ENCODE assay signal across 21 mouse cellular contexts in the genomic region with DNA sequence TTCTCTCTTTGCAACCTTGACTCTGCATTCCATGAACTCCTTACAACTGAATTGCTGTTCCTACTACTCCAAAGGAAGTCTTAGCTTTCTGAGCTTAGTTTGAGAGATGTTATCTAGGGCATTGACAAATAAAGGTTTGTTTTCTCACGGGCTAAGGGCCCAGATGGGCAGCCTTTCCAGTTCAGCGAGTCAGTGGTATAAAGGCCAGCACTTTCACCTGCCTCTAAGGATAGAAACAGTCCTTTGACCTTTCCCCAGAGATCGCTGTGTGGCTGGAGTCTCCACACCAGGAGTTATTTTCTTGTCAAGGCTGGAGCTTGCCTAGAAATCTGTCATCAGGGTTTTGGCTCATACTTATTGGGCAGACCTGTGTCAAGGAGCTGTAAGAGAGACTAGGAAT. TPM values are rescaled to one million over a fixed set of nuclear protein-coding genes. Genes with fewer than 3 reads are reported as not detected.
DNase-seq lines count a peak whose midpoint lies in the region; ATAC-seq and TF ChIP-seq lines count a peak whose summit lies in the region.
"Had no signal": no experiment of that assay in that cellular context is flagged by ENCODE, and none has a peak within 500 bp of the region (broad histone marks: within the 10 kb centered on the region; RNA-seq: fewer than 3 reads in every experiment).

No protein-coding gene starts in this region.

- no peak overlapping the region for H3K9ac ChIP-seq in kidney, embryonic 15.5 days
- H3K9ac ChIP-seq in lung, postnatal 0 days (replicated peaks; ENCODE audit: low read depth), result no peak overlapping the region
- H3K9ac ChIP-seq in hindbrain, embryonic 11.5 days (ENCODE audit: low read depth, low read length), result no peak overlapping the region
- H3K9ac ChIP-seq: hindbrain, embryonic 15.5 days; midbrain, embryonic 15.5 days had no signal

- no peaks in the 10 kb centered on the region for H3K27me3 ChIP-seq in kidney, embryonic 15.5 days
- H3K27me3 ChIP-seq in lung, postnatal 0 days (replicated peaks; ENCODE audit: insufficient read depth, low read length), result no peaks in the 10 kb centered on the region
- no peaks in the 10 kb centered on the region for H3K27me3 ChIP-seq in hindbrain, embryonic 11.5 days (ENCODE audit: control insufficient read depth, insufficient read depth, low read length)
- H3K27me3 ChIP-seq: hindbrain, embryonic 15.5 days; midbrain, embryonic 15.5 days had no signal

- no peak for TF ChIP-seq EP300 in lung, postnatal 0 days (IDR thresholded peaks at IDR 0.05)

- H3K4me1 ChIP-seq in kidney, embryonic 15.5 days, result peaks cover 34% of the 10 kb centered on the region
- H3K4me1 ChIP-seq in lung, postnatal 0 days (ENCODE audit: insufficient read depth, low read depth, low read length), result peaks cover 4% of the 10 kb centered on the region; the same call in 1 of the 2 replicates
- 0 out of 2 replicates have a peak, but pooled peaks cover 2% of the 10 kb centered on the region for H3K4me1 ChIP-seq in hindbrain, embryonic 11.5 days (replicated peaks; ENCODE audit: control insufficient read depth, insufficient read depth, low read length)

- no peak for ATAC-seq in kidney, embryonic 15.5 days (replicated peaks; ENCODE audit: low FRiP score)
- ATAC-seq in lung, postnatal 0 days, result no peak
- no peak for ATAC-seq in inflammation-experienced regulatory T-cells, adult 6 months
- ATAC-seq in hindbrain, embryonic 11.5 days (ENCODE audit: low FRiP score), result no peak
- ATAC-seq: forebrain, embryonic 14.5 days; midbrain, embryonic 15.5 days had no signal

- no peak overlapping the region for H3K4me3 ChIP-seq in gastrocnemius, adult 2 months
- H3K4me3 ChIP-seq in kidney, embryonic 15.5 days (replicated peaks), result no peak overlapping the region
- H3K4me3 ChIP-seq in lung, postnatal 0 days (ENCODE audit: low read depth, low read length), result no peak overlapping the region
- H3K4me3 ChIP-seq in hindbrain, embryonic 11.5 days (ENCODE audit: low read depth, low read length), result no peak overlapping the region
- H3K4me3 ChIP-seq: heart, adult 2 months; hindbrain, embryonic 15.5 days; left cerebral cortex, adult 2 months; midbrain, embryonic 15.5 days had no signal

- peak overlapping the region; percentile 80 for H3K27ac ChIP-seq in gastrocnemius, adult 2 months
- H3K27ac ChIP-seq in kidney, embryonic 15.5 days, result peak overlapping the region; percentile 54
- no peak overlapping the region for H3K27ac ChIP-seq in lung, postnatal 0 days (ENCODE audit: low read length)
- H3K27ac ChIP-seq in hindbrain, embryonic 11.5 days (ENCODE audit: low read depth, low read length), result no peak overlapping the region
- H3K27ac ChIP-seq: heart, adult 2 months; hindbrain, embryonic 15.5 days; left cerebral cortex, adult 2 months; midbrain, embryonic 15.5 days had no signal

- intact Hi-C loops in gastrocnemius, adult 2 months (cut with DNase I), result no loop called here

- no peaks in the 10 kb centered on the region for H3K9me3 ChIP-seq in kidney, embryonic 15.5 days (replicated peaks)
- no peaks in the 10 kb centered on the region for H3K9me3 ChIP-seq in lung, postnatal 0 days (ENCODE audit: low read length)
- no peaks in the 10 kb centered on the region for H3K9me3 ChIP-seq in hindbrain, embryonic 11.5 days (ENCODE audit: control insufficient read depth, low read length)
- H3K9me3 ChIP-seq: hindbrain, embryonic 15.5 days; midbrain, embryonic 15.5 days had no signal

- no peak for DNase-seq in gastrocnemius, adult 2 months
- DNase-seq in gastrocnemius, postnatal 10 days, result no peak
- DNase-seq in fat pad, adult 2 months (ENCODE audit: extremely low read depth, low read depth, low spot score), result peak; percentile 71
- peak; percentile 44 for DNase-seq in lung, postnatal 0 days (ENCODE audit: low spot score)
- DNase-seq in thymus, postnatal 4 days, result no peak
- DNase-seq in hindbrain, embryonic 11.5 days (ENCODE audit: low spot score), result no peak
- DNase-seq: adrenal gland, postnatal 14 days; cerebellum, adult 8-10 months; embryo, embryonic 11 days; heart, adult 2 months; thymus, adult 18-20 months had no signal

- TF ChIP-seq CTCF in gastrocnemius, adult 2 months (IDR thresholded peaks at IDR 0.05), result no peak
- TF ChIP-seq CTCF in lung, postnatal 0 days (IDR thresholded peaks at IDR 0.05), result no peak

- no peak overlapping the region for H3K4me2 ChIP-seq in kidney, embryonic 15.5 days
- no peak overlapping the region for H3K4me2 ChIP-seq in lung, postnatal 0 days (replicated peaks; ENCODE audit: low read depth, low read length)
- H3K4me2 ChIP-seq in hindbrain, embryonic 11.5 days (replicated peaks; ENCODE audit: low read depth, low read length), result no peak overlapping the region
- H3K4me2 ChIP-seq: hindbrain, embryonic 15.5 days; midbrain, embryonic 15.5 days had no signal

- no peaks in the 10 kb centered on the region for H3K36me3 ChIP-seq in kidney, embryonic 15.5 days
- no peaks in the 10 kb centered on the region for H3K36me3 ChIP-seq in lung, postnatal 0 days (ENCODE audit: insufficient read depth, low read length)
- no peaks in the 10 kb centered on the region for H3K36me3 ChIP-seq in hindbrain, embryonic 11.5 days (ENCODE audit: control insufficient read depth, insufficient read depth, low read length)
- H3K36me3 ChIP-seq: hindbrain, embryonic 15.5 days; midbrain, embryonic 15.5 days had no signal

- 53% methylated on average over 3 of the region's 3 CpGs for WGBS in kidney, embryonic 15.5 days
- 36% methylated on average over 3 of the region's 3 CpGs for WGBS in lung, postnatal 0 days
- WGBS in hindbrain, embryonic 11.5 days, result 66% methylated on average over 3 of the region's 3 CpGs

RNA-seq across cellular contexts. Expression of gene Ddi2, which starts 2.5 kb away (rescaled TPM):
- 10 to 100 TPM; 37.8 to 46.5 TPM for total RNA-seq in gastrocnemius, adult 2 months (2021)
- 10 to 100 TPM; 41.8 to 44.7 TPM for total RNA-seq in gastrocnemius, postnatal 10 days (2021)
- polyA plus RNA-seq in kidney, embryonic 15.5 days (2015; fragmentation: Nextera tagmentation; extraction: Ambion mirVana), result 20.3 and 21.8 TPM in 2 replicates
- 16.8 and 19.7 TPM in 2 replicates for polyA plus RNA-seq in lung, postnatal 0 days (2015; fragmentation: Nextera tagmentation; extraction: Ambion mirVana)
- 10 to 100 TPM; 14.6 to 17.1 (median 16.9) TPM for polyA plus RNA-seq in inflammation-experienced regulatory T-cells, adult 6 months (2017; shearing (Covaris generic))
- 15.0 and 18.9 TPM in 2 replicates for polyA plus RNA-seq in hindbrain, embryonic 11.5 days (2014; fragmentation: Nextera tagmentation; extraction: Ambion mirVana)

RNA-seq across cellular contexts. Expression of gene Agmat, which starts 20.7 kb away (rescaled TPM):
- not detected for total RNA-seq in gastrocnemius, adult 2 months (2021)
- total RNA-seq in gastrocnemius, postnatal 10 days (2021), result 1 to 10 TPM in 1 of 2 experiments, under 1 TPM in 1; 0.78 to 1.2 TPM
- 1.7 and 2.4 TPM in 2 replicates for polyA plus RNA-seq in kidney, embryonic 15.5 days (2015; fragmentation: Nextera tagmentation; extraction: Ambion mirVana)
- polyA plus RNA-seq in lung, postnatal 0 days (2015; fragmentation: Nextera tagmentation; extraction: Ambion mirVana), result 0.25 and 0.27 TPM in 2 replicates
- polyA plus RNA-seq in inflammation-experienced regulatory T-cells, adult 6 months (2017; shearing (Covaris generic)), result not detected
- 0.14 TPM in 1 of 2 replicates, not detected in the other for polyA plus RNA-seq in hindbrain, embryonic 11.5 days (2014; fragmentation: Nextera tagmentation; extraction: Ambion mirVana)
- total RNA-seq: CH12.LX; megakaryocyte, adult 5-6 weeks had no signal
- polyA plus RNA-seq: forebrain, embryonic 14.5 days; midbrain, embryonic 15.5 days; neural tube, embryonic 11.5 days had no signal

RNA-seq across cellular contexts. Expression of gene Rsc1a1, which starts 40.3 kb away (rescaled TPM):
- 1 to 10 TPM; 3.8 to 5.6 TPM for total RNA-seq in gastrocnemius, adult 2 months (2021)
- 1 to 10 TPM; 2.8 to 5.5 TPM for total RNA-seq in gastrocnemius, postnatal 10 days (2021)
- polyA plus RNA-seq in kidney, embryonic 15.5 days (2015; fragmentation: Nextera tagmentation; extraction: Ambion mirVana), result not detected in 2 replicates
- not detected in 2 replicates for polyA plus RNA-seq in lung, postnatal 0 days (2015; fragmentation: Nextera tagmentation; extraction: Ambion mirVana)
- not detected for polyA plus RNA-seq in inflammation-experienced regulatory T-cells, adult 6 months (2017; shearing (Covaris generic))
- polyA plus RNA-seq in hindbrain, embryonic 11.5 days (2014; fragmentation: Nextera tagmentation; extraction: Ambion mirVana), result 1.9 and 2.0 TPM in 2 replicates
- total RNA-seq: heart, adult 2 months had no signal
- polyA plus RNA-seq: heart, embryonic 16.5 days; neural tube, embryonic 11.5 days had no signal

Comparison
In these comparisons a context has a peak if more than half of its experiments do, and no peak if none do; other contexts are left out.
1. DNase-seq: peak in fat pad, adult 2 months (single experiment) and lung, postnatal 0 days (single experiment); none in gastrocnemius, adult 2 months (single experiment), gastrocnemius, postnatal 10 days (single experiment), thymus, postnatal 4 days (single experiment) and hindbrain, embryonic 11.5 days (single experiment).
2. H3K27ac ChIP-seq: peak in gastrocnemius, adult 2 months (single experiment) and kidney, embryonic 15.5 days (single experiment); none in lung, postnatal 0 days (single experiment) and hindbrain, embryonic 11.5 days (single experiment).